In the genomic region with DNA sequence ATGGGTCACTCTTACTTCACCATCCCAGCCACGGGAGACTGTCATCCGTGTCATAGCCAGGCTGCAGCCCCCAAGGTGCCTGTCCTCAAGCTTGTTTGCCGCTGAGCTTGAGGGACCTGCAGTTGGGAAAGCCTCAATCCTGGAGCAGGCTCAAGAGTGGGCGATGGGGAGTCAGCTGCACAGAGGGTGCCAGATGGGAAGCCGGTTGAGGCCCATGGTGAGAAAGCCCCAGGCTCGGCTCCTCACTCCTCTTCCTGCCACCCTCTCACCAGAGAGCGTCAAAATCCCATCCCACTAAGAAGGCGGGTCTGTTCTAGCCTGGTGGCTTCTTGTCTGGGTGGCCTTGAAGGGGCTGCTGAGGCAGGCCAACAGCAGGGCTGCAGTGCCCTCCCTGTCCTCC, we compare ENCODE assay signal across 20 mouse cellular contexts. TPM values are rescaled to one million over a fixed set of nuclear protein-coding genes. Genes with fewer than 3 reads are reported as not detected.
DNase-seq lines count a peak whose midpoint lies in the region; ATAC-seq lines count a peak whose summit lies in the region.
"Had no signal": no experiment of that assay in that cellular context is flagged by ENCODE, and none has a peak within 500 bp of the region (broad histone marks: within the 10 kb centered on the region; RNA-seq: fewer than 3 reads in every experiment).

No protein-coding gene starts in this region.

- no peak overlapping the region for H3K9ac ChIP-seq in intestine, embryonic 16.5 days (ENCODE audit: low read depth, low read length)
- H3K9ac ChIP-seq: limb, embryonic 15.5 days; neural tube, embryonic 12.5 days; stomach, embryonic 15.5 days had no signal

- no peak overlapping the region for H3K4me2 ChIP-seq in intestine, embryonic 16.5 days (ENCODE audit: low read depth, low read length)
- H3K4me2 ChIP-seq: limb, embryonic 15.5 days; midbrain, embryonic 11.5 days; neural tube, embryonic 12.5 days; stomach, embryonic 15.5 days had no signal

- H3K36me3 ChIP-seq in intestine, embryonic 16.5 days (ENCODE audit: control insufficient read depth, insufficient read depth, low read length) = peaks cover 8% of the 10 kb centered on the region; the same call in 1 of the 2 replicates

- no peaks in the 10 kb centered on the region for H3K27me3 ChIP-seq in intestine, embryonic 16.5 days (replicated peaks; ENCODE audit: control insufficient read depth, insufficient read depth, low read length)
- H3K27me3 ChIP-seq: limb, embryonic 15.5 days; neural tube, embryonic 12.5 days; stomach, embryonic 15.5 days had no signal

- H3K27ac ChIP-seq in intestine, embryonic 16.5 days (ENCODE audit: low read length) = no peak overlapping the region
- H3K27ac ChIP-seq: heart, adult 2 months; limb, embryonic 15.5 days; neural tube, embryonic 12.5 days; stomach, embryonic 15.5 days had no signal

- no peaks in the 10 kb centered on the region for H3K9me3 ChIP-seq in intestine, embryonic 16.5 days (ENCODE audit: control insufficient read depth, low read length)
- H3K9me3 ChIP-seq: limb, embryonic 15.5 days; neural tube, embryonic 12.5 days; stomach, embryonic 15.5 days had no signal

- H3K4me1 ChIP-seq in intestine, embryonic 16.5 days (ENCODE audit: control insufficient read depth, insufficient read depth, low read length) = no peaks in the 10 kb centered on the region
- H3K4me1 ChIP-seq: limb, embryonic 15.5 days; stomach, embryonic 15.5 days had no signal

- no peak for ATAC-seq in intestine, embryonic 16.5 days
- ATAC-seq: forebrain, embryonic 16.5 days; lung, postnatal 0 days had no signal

- H3K4me3 ChIP-seq in intestine, embryonic 16.5 days (ENCODE audit: low read length) = no peak overlapping the region
- H3K4me3 ChIP-seq: heart, adult 2 months; limb, embryonic 15.5 days; neural tube, embryonic 12.5 days; stomach, embryonic 15.5 days had no signal

- peak; percentile 78 for DNase-seq in layer of hippocampus, adult 11-12 months (ENCODE audit: low spot score)
- DNase-seq in layer of hippocampus, adult 9-10 months (ENCODE audit: low spot score) = no peak
- peak; percentile 71 to 75 for DNase-seq in right cerebral cortex, adult 2 months (ENCODE audit: low spot score in 2 of 2)
- no peak for DNase-seq in right cerebral cortex, postnatal 4 days
- peak; percentile 74 to 75 for DNase-seq in layer of hippocampus, postnatal 36 days
- DNase-seq in T-cell, adult 2 months (ENCODE audit: low spot score) = no peak
- DNase-seq: adrenal gland, adult 2 months; cerebellum, adult 9-11 months; gastrocnemius, postnatal 14 days; heart, adult 2 months; heart, postnatal 4 days; kidney, adult 2 months; kidney, postnatal 10 days had no signal

- WGBS in intestine, embryonic 16.5 days = 81% methylated on average over 8 of the region's 8 CpGs

RNA-seq across cellular contexts. Expression of gene Endov, which starts 16.6 kb away (rescaled TPM):
- total RNA-seq in layer of hippocampus, postnatal 36 days (2021) = 10 to 100 TPM; 29.7 to 32.4 TPM
- polyA plus RNA-seq in intestine, embryonic 16.5 days (2015; fragmentation: Nextera tagmentation; extraction: Ambion mirVana) = 15.1 and 15.2 TPM in 2 replicates

RNA-seq across cellular contexts. Expression of gene Nptx1, which starts 39.8 kb away (rescaled TPM):
- 100 to 1,000 TPM; 452 to 470 TPM for total RNA-seq in layer of hippocampus, postnatal 36 days (2021)
- 0.56 and 0.65 TPM in 2 replicates for polyA plus RNA-seq in intestine, embryonic 16.5 days (2015; fragmentation: Nextera tagmentation; extraction: Ambion mirVana)

Comparison
In these comparisons a context has a peak if more than half of its experiments do, and no peak if none do; other contexts are left out.
1. DNase-seq: peak in layer of hippocampus, adult 11-12 months (single experiment), right cerebral cortex, adult 2 months (2 of 2) and layer of hippocampus, postnatal 36 days (2 of 2); none in layer of hippocampus, adult 9-10 months (single experiment), right cerebral cortex, postnatal 4 days (single experiment) and T-cell, adult 2 months (single experiment).